Mouse (Mus musculus): ENCODE data around the gene Lrrc2. TPM values are rescaled to one million over a fixed set of nuclear protein-coding genes. Genes with fewer than 3 reads are reported as not detected.
A peak's percentile ranks its signal among the peaks of the same experiment; 100 is the strongest.

Lrrc2 gene
- polyA plus RNA-seq, 1 experiment from 2014 or later = 0.56 TPM

- Histone ChIP-seq H3K4me2 (no peak overlapping the region), H3K4me1 (replicated peaks) (peaks cover 20% of the 10 kb centered on the region), H3K36me3 (no peaks in the 10 kb centered on the region), H3K4me3 (no peak overlapping the region), H3K9me3 (no peaks in the 10 kb centered on the region), H3K9ac (no peak overlapping the region), H3K27me3 (peaks cover 50% of the 10 kb centered on the region), H3K27ac (no peak overlapping the region)
- 96% methylated on average over 13 of the region's 13 CpGs for WGBS
- no peak for ATAC-seq (ENCODE audit: low FRiP score)
Observed at GRCm38 (mm10) chr9:110951866-110952265, 521 bp downstream of the Lrrc2 start.

GRCm38 (mm10) chr9:110952398-110952797 is 1.1 kb downstream of the Lrrc2 start:
- Histone ChIP-seq H3K9me3 (no peaks in the 10 kb centered on the region), H3K36me3 (no peaks in the 10 kb centered on the region), H3K4me3 (no peak overlapping the region), H3K27me3 (peaks cover 45% of the 10 kb centered on the region), H3K27ac (no peak overlapping the region), H3K9ac (no peak overlapping the region), H3K4me1 (replicated peaks) (peaks cover 15% of the 10 kb centered on the region), H3K4me2 (no peak overlapping the region)
- no peak for ATAC-seq (ENCODE audit: low FRiP score)
- WGBS = 63% methylated on average over 6 of the region's 6 CpGs

GRCm38 (mm10) chr9:110952931-110953549 is 1.7 kb downstream of the Lrrc2 start:
- peak overlapping the region; percentile 54 for H3K4me3 ChIP-seq
- WGBS = 44% methylated on average over 5 of the region's 5 CpGs
- H3K9me3 ChIP-seq = no peaks in the 10 kb centered on the region
- H3K4me2 ChIP-seq = peak overlapping the region; percentile 86
- ATAC-seq (ENCODE audit: low FRiP score) = no peak
- peak overlapping the region; percentile 71 for H3K9ac ChIP-seq
- no peaks in the 10 kb centered on the region for H3K36me3 ChIP-seq
- peak overlapping the region; percentile 86 for H3K27ac ChIP-seq
- H3K27me3 ChIP-seq = peaks cover 39% of the 10 kb centered on the region
- peaks cover 12% of the 10 kb centered on the region for H3K4me1 ChIP-seq (replicated peaks)

- H3K27me3 ChIP-seq = peaks cover 37% of the 10 kb centered on the region
- peaks cover 12% of the 10 kb centered on the region for H3K4me1 ChIP-seq (replicated peaks)
- peak; percentile 89 for ATAC-seq (ENCODE audit: low FRiP score)
- peak overlapping the region; percentile 86 for H3K4me2 ChIP-seq
- H3K4me3 ChIP-seq = peak overlapping the region; percentile 54
- WGBS = 1% methylated on average over 44 of the region's 44 CpGs
- H3K9ac ChIP-seq = peak overlapping the region; percentile 71
- H3K27ac ChIP-seq = peak overlapping the region; percentile 86
- no peaks in the 10 kb centered on the region for H3K36me3 ChIP-seq
- no peaks in the 10 kb centered on the region for H3K9me3 ChIP-seq
Observed at GRCm38 (mm10) chr9:110953550-110954461, 2.5 kb downstream of the Lrrc2 start.

- no peak overlapping the region for H3K27ac ChIP-seq
- peak overlapping the region; percentile 86 for H3K4me2 ChIP-seq
- H3K9ac ChIP-seq = no peak overlapping the region
- no peaks in the 10 kb centered on the region for H3K9me3 ChIP-seq
- no peak for ATAC-seq (ENCODE audit: low FRiP score)
- peaks cover 12% of the 10 kb centered on the region for H3K4me1 ChIP-seq (replicated peaks)
- peaks cover 37% of the 10 kb centered on the region for H3K27me3 ChIP-seq
- H3K36me3 ChIP-seq = no peaks in the 10 kb centered on the region
- 48% methylated on average over 2 of the region's 2 CpGs for WGBS
- no peak overlapping the region; the same call in 1 of the 2 replicates for H3K4me3 ChIP-seq
Observed at GRCm38 (mm10) chr9:110954681-110955445, 3.5 kb downstream of the Lrrc2 start.

GRCm38 (mm10) chr9:110955962-110956361 is 4.6 kb downstream of the Lrrc2 start:
- 90% methylated on average over 6 of the region's 6 CpGs for WGBS
- no peak overlapping the region for H3K4me3 ChIP-seq
- no peak overlapping the region for H3K9ac ChIP-seq

GRCm38 (mm10) chr9:110959669-110960068 is 8.3 kb downstream of the Lrrc2 start:
- H3K9ac ChIP-seq = no peak overlapping the region
- no peak overlapping the region for H3K4me2 ChIP-seq
- WGBS = 85% methylated on average over 5 of the region's 5 CpGs
- H3K27ac ChIP-seq = no peak overlapping the region
- H3K4me1 ChIP-seq (replicated peaks) = no peaks in the 10 kb centered on the region
- H3K4me3 ChIP-seq = no peak overlapping the region
- no peaks in the 10 kb centered on the region for H3K9me3 ChIP-seq
- peaks cover 12% of the 10 kb centered on the region for H3K27me3 ChIP-seq
- no peak for ATAC-seq (ENCODE audit: low FRiP score)
- no peaks in the 10 kb centered on the region for H3K36me3 ChIP-seq

More at GRCm38 (mm10) chr9:110955962-110956361, 4.6 kb downstream of the Lrrc2 start:
- no peak overlapping the region for H3K4me2 ChIP-seq
- peaks cover 12% of the 10 kb centered on the region for H3K4me1 ChIP-seq (replicated peaks)
- no peaks in the 10 kb centered on the region for H3K9me3 ChIP-seq
- no peak overlapping the region for H3K27ac ChIP-seq
- H3K27me3 ChIP-seq = peaks cover 34% of the 10 kb centered on the region
- H3K36me3 ChIP-seq = no peaks in the 10 kb centered on the region
- no peak for ATAC-seq (ENCODE audit: low FRiP score)

- no peaks in the 10 kb centered on the region for H3K36me3 ChIP-seq
- no peaks in the 10 kb centered on the region for H3K9me3 ChIP-seq
- H3K4me2 ChIP-seq = no peak overlapping the region
- no peak overlapping the region for H3K27ac ChIP-seq
- H3K4me3 ChIP-seq = no peak overlapping the region
- H3K27me3 ChIP-seq = peaks cover 6% of the 10 kb centered on the region
- no peak for ATAC-seq (ENCODE audit: low FRiP score)
- no peaks in the 10 kb centered on the region for H3K4me1 ChIP-seq (replicated peaks)
- whole genome bisulfite sequencing = 86% methylated on average over 13 of the region's 13 CpGs
- H3K9ac ChIP-seq = no peak overlapping the region
Observed at GRCm38 (mm10) chr9:110960230-110961149, 9.1 kb downstream of the Lrrc2 start.

- H3K9me3 ChIP-seq = no peaks in the 10 kb centered on the region
- no peak overlapping the region for H3K4me2 ChIP-seq
- no peak overlapping the region for H3K9ac ChIP-seq
- no peaks in the 10 kb centered on the region; the same call in 1 of the 2 replicates for H3K27me3 ChIP-seq
- no peaks in the 10 kb centered on the region for H3K4me1 ChIP-seq (replicated peaks)
- 98% methylated on average over 8 of the region's 8 CpGs for WGBS
- no peaks in the 10 kb centered on the region for H3K36me3 ChIP-seq
- H3K27ac ChIP-seq = no peak overlapping the region
- ATAC-seq (ENCODE audit: low FRiP score) = no peak
- H3K4me3 ChIP-seq = no peak overlapping the region
Observed at GRCm38 (mm10) chr9:110961386-110961785, 10.0 kb downstream of the Lrrc2 start.

GRCm38 (mm10) chr9:110963566-110964115 is 12.3 kb downstream of the Lrrc2 start:
- no peak overlapping the region for H3K27ac ChIP-seq
- 92% methylated on average over 8 of the region's 8 CpGs for WGBS

More at GRCm38 (mm10) chr9:110963566-110964115, 12.3 kb downstream of the Lrrc2 start:
- H3K36me3 ChIP-seq = no peaks in the 10 kb centered on the region
- no peak for ATAC-seq (ENCODE audit: low FRiP score)
- no peaks in the 10 kb centered on the region for H3K27me3 ChIP-seq
- H3K9ac ChIP-seq = no peak overlapping the region
- no peaks in the 10 kb centered on the region for H3K4me1 ChIP-seq (replicated peaks)
- no peaks in the 10 kb centered on the region for H3K9me3 ChIP-seq
- no peak overlapping the region for H3K4me2 ChIP-seq
- H3K4me3 ChIP-seq = no peak overlapping the region

Measured in hindbrain, embryonic 13.5 days (tissue).